Mouse (Mus musculus): ENCODE results near the gene Oas1f.
"Not testable (repeated sequence)": the region's sequence is repeated elsewhere in the genome, so short reads cannot be mapped to it uniquely, and the experiment has no call there.

The Oas1f gene

DNA sequence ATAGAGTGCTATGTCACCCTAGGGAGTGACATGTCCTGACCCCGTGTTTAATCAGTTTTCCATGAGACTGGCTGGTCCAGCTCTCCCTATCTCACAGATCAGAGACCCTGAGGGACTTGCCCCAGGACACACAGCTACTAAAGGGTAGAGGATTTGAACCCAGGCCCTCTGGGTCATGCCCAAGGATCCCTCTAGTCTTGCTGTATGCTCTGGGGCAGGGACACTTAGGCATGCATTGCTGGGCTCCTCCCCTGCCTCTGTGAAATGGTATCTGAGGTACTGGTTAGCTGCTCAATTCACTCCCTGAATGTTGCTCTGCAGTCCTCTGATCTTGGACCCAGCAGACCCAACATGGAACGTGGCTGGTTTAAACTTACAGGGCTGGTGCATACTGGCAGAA, 24.3 kb downstream of the Oas1f start:
- DNase-seq (ENCODE audit: low read depth, low spot score) = no peak

DNA sequence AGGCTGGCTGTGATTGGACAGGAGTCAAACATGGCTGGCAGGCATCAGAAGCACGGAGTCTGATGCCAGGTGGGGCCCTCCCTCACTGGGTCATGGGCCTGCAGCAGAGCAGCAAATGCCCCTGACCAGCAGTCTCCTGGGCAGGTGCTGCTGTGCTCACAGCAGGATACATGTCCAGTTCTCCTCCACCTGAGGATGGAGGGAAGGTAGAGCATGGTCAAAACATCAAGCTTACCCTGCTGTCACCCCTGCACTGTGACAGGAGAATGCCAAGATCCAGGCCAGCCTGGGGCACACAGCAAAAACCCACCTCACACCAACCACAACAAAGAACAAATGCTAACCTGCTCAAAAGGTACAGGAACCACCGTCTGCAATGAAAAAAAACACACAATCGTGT, 29.7 kb downstream of the Oas1f start:
- DNase-seq (ENCODE audit: low read depth, low spot score) = not testable (repeated sequence)

DNA sequence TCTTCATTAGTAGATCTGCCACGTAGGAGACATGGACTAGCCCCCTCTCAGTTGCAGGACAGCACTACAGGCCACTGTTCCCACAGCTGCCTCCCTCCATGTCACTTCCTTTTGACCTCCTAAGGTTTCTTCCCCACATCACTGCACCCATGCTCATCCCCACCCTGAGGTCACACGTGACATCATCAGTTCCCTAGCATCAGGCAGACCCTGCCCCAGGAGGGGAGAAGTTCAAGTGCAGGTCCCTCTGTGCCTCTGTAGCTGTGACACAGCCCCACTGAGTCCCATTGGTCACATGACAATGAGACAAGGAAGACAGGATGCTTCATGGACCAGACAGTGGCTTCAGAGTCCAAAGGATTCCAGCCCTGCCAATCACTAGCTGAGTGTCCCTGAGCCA, 30.2 kb downstream of the Oas1f start:
- not testable (repeated sequence) for DNase-seq (ENCODE audit: low read depth, low spot score)

DNA sequence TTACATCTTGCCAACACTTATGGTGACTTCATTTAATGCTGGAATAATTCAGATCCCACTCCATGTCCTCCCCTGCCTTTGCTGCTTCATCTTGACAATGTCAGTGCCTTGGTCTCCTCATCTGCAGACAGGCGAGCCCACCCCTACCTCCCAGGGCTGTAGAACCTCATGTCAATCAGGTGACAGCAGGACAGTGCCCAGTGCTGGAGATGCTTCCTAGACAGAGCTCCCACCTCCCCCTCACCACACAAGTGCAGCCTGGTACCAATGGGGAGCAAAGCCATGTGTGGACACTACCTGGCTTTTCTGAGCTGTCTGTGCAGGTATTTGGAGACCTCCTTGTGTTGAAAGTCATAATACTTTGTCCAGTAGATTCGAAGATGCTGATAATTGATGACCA, 31.6 kb downstream of the Oas1f start:
- DNase-seq (ENCODE audit: low read depth, low spot score) = not testable (repeated sequence)

DNA sequence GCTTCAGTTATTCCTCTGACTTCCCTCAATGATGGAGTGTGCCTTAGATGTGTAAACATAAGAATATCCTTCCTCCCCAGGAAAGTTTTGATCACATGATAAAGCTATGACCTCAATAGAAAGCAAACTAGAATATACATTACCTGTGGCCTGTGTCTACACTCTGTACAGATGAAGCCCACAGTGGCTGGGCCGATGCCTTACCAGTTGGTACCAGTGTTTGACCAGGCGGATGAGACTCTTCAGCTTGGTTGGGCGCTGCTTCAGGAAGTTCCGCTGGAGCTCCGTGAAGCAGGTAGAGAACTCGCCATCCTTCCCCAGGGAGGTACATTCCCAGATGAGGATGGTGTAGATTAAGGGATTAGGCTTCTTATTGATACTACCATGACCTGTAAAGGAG, 34.5 kb downstream of the Oas1f start:
- DNase-seq (ENCODE audit: low read depth, low spot score) = not testable (repeated sequence)

DNA sequence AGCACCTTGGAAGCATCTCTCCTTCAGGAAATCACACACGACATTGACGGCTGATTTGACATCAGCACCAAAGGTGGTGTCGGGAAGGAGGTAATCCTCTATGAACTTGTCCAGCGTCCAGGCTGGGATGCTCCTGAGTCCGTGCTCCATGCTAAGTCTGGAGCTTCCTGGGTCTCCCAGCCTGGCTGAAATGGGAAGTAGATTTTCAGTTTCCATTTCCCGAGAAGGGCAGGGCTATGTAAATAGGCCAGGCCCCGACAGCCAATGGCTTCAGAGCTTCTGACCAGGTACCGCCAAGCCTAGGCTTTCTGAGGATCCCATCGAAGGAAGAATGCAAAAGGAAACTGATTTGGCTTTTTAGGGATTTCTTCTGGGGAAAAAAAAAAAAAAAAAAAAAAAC, 40.2 kb downstream of the Oas1f start, which contains the start of gene Oas1g:
TSS of gene Oas1g (minus strand) at position 201 of the 400 bp plus-strand sequence.
- peak; percentile 76 for DNase-seq (ENCODE audit: low read depth, low spot score)

GRCm38 (mm10) chr5:120887831-120888230, 40.7 kb downstream of the Oas1f start:
- DNase-seq (ENCODE audit: low read depth, low spot score) = peak; percentile 56

DNA sequence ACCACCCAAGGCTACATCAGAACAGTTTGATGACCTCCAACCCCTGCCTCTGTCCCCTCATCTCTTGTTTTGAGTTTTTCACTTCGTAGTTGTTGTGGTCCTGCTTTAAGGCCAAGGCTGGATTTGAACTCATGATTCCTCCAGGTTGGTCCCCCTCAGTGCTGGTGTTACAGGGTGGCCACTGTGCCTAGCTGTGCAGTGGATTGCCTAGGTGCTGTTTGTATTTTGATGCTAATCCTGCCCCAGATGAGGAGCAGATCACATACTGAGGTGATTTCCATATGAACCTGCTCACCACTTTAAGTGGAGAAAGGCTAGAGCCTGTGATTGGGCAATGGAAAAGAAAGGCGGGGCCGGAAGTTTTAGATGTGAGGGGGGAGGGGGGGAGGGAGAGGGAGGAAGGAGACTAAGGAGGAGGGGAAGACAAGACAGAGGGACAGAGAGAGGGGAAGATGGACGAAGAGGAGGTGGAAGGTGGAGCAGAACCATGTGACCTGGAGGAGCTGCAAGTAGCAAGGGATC, 41.2 kb downstream of the Oas1f start:
- peak; percentile 97 for DNase-seq (ENCODE audit: low read depth, low spot score)

GRCm38 (mm10) chr5:120890026-120890425, 42.9 kb downstream of the Oas1f start:
- DNase-seq (ENCODE audit: low read depth, low spot score) = no peak

DNA sequence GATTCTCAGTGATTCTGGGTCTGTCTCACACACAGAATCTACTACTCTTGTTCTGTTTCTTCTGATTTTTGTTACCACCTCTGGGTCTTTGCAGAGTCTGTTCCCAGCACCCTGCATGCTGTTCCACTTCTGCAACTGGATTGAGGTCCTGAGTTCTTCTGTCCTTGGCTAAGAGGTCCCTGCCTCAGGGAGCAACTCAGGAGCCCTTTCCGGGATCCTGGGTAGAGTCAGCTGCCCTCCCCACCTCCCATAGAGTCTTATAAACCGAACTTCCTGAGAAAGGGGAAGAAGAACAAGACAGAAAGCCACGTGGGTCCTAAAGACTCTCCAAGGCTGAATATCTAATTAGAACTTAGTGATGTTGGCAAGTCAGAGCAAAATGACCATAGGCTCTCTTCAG, 43.8 kb downstream of the Oas1f start:
- DNase-seq (ENCODE audit: low read depth, low spot score) = no peak

DNA sequence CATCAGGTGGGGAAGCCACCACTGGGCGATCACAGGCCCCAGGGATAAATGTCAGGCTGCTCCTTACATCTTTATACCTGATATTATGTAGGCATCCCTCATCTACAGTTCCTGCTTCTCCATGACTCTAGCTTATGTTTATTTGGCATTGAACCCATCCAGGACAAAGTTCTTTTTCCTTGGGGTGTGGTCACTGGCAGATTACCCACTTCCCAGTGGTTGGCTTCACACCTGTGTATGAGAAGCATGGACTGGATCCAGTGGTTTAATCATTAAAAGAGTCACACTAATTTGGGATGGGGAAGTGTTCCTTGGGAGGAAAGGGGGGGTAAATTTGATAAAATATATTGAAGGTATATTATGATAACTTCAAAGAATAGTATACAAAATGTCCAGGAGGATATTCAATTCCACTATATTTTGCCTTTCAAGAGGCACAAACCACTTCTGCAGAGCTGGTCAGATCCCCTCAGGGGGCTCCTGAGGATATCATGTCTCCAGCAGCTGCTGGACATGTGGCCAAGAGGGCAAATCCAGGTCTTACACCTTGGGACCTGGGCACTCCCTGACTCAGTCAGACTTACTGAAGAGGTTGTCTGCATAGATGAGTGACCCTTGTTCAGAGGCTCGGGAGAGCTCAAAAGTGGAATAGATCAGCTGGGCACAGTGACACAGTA, 44.5 kb downstream of the Oas1f start:
- not testable (repeated sequence) for DNase-seq (ENCODE audit: low read depth, low spot score)

DNA sequence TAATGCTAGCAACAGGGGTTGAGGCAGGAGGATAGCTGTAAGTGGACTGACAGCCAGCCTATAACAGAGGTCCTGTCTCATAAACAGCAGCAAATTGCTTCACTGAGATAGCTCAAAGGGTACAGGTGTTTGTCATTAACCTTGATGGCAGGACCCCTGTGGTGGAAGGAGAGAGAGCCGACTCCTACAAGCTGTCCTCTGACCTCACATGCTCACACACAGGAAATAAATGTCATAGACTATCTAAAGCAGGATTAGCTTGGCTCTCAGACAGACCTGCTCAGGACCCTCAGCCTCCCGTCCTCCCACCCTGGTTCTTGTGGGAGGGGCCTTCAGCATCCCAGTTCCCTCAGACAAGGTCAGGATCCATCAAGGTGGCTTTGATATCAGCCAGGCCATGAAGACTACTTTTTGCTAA, 45.1 kb downstream of the Oas1f start:
- peak; percentile 61 for DNase-seq (ENCODE audit: low read depth, low spot score)

DNA sequence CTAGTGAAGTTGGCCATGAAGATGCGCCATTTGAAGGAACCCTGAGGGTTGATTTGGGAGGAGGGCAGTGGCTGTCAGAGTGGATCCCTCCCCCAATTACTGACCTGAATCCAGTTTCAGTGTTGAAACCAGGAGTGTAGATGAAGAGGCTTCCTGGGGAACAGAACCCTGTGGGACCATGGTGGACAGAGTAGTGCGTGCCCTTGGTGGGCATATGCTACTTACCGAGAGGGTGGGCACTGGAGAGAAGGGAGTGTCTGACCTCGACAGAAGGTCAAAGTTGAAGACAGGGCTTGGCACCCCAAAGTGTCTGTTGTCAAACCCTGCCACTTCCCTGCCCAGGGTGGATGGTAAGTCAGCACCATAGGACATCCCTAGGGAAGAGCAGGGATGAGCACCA, 46.7 kb downstream of the Oas1f start:
- DNase-seq (ENCODE audit: low read depth, low spot score) = not testable (repeated sequence)

GRCm38 (mm10) chr5:120894692-120895091, 47.5 kb downstream of the Oas1f start:
- DNase-seq (ENCODE audit: low read depth, low spot score) = peak; percentile 91

GRCm38 (mm10) chr5:120895231-120895900, 48.2 kb downstream of the Oas1f start:
- peak; percentile 93 for DNase-seq (ENCODE audit: low read depth, low spot score)

DNA sequence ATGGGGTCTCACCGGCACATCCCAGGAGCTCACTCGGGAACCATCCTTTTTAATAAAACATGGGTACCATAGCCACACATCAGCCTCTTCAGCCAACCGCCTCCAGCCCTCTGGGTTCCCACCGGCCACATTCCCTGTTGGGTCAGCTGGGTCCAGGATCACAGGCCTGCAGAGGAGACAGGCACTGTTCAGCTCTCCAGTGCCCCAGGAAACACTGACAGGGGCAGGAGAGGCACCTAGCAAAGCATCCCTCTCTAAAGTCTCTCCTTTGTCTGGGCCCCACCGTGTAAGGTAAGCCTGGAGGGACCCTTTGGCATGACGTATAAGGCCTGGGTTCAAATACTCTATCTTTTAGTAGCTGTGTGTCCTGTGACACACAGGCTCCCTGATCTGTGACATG, 51.1 kb downstream of the Oas1f start:
- no peak for DNase-seq (ENCODE audit: low read depth, low spot score)

- DNase-seq (ENCODE audit: low read depth, low spot score) = no peak
These were observed 51.6 kb downstream of the Oas1f start for GRCm38 (mm10) chr5:120898726-120899125.

DNA sequence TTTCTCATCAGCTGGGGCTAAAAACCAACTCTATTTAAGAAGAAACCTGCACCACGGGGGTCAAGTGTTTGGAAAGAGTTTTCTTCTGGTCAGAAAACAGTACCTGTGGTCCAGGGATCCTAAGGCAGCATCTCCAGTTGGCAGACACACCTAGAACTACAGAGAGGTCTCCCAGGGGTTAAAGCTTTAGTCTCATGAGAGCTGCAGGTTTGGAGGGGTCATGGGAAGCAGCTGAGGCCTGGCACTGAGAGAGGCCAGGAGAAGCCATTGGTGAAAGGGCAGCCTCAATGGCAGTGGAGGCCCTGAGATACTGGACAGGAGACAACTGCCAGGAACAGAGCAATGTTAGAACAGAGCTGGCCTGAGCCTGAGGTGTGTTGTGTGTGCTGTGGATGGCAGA, 53.5 kb downstream of the Oas1f start:
- DNase-seq (ENCODE audit: low read depth, low spot score) = no peak

GRCm38 (mm10) chr5:120902056-120902455, 54.9 kb downstream of the Oas1f start:
- no peak for DNase-seq (ENCODE audit: low read depth, low spot score)

- DNase-seq (ENCODE audit: low read depth, low spot score) = peak; percentile 77
These were observed 59.9 kb downstream of the Oas1f start, which contains the start of gene Oas1a for GRCm38 (mm10) chr5:120906791-120907733. TSS of gene Oas1a (minus strand) at chr5:120907521.
